9 mouse cellular contexts compared by ENCODE assay signal in genomic region chr8:79015061-79015460, GRCm38 (mm10).
"Had no signal": no experiment of that assay in that cellular context is flagged by ENCODE, and none has a peak within 500 bp of the region (broad histone marks: within the 10 kb centered on the region; RNA-seq: fewer than 3 reads in every experiment).

No protein-coding gene starts in this region.

- DNase-seq: lung, adult 18-20 months; lung, embryonic 14.5 days; lung, postnatal 10 days; lung, postnatal 4 days; midbrain, embryonic 14.5 days; right cerebral cortex, postnatal 14 days; thymus, adult 2 months; thymus, postnatal 25 days; thymus, postnatal 4 days had no signal
